Mouse (Mus musculus) spleen, adult 2 months (tissue): ENCODE data around the gene Rnh1. TPM values are rescaled to one million over a fixed set of nuclear protein-coding genes. Genes with fewer than 3 reads are reported as not detected.

Experiments
- DNase-seq, 2 experiments: peaks; one replicate each; pipeline versions ENCODE4 v3.0.0 to v3.0.0-alpha.2; 2012 to 2021; ENCODE audit warnings: low spot score in 2 of 2, low read depth in 1 of 2
- H3K27ac ChIP-seq: fragments of 200-500 bp; 2 replicates; pipeline ENCODE4 v1.5.1; 2012; ENCODE audit warnings: low read length, inconsistent platforms; ENCODE audit not compliant: insufficient read depth
- H3K27me3 ChIP-seq: fragments of 200-500 bp; 2 replicates; pipeline ENCODE4 v1.6.1; 2012; ENCODE audit warnings: mild to moderate bottlenecking, moderate library complexity, low read length, inconsistent platforms; ENCODE audit not compliant: control insufficient read depth, insufficient read depth
- H3K36me3 ChIP-seq: fragments of 200-500 bp; 2 replicates; pipeline ENCODE4 v1.6.1; 2012; ENCODE audit warnings: mild to moderate bottlenecking, low read length, inconsistent platforms; ENCODE audit not compliant: control insufficient read depth, insufficient read depth
- H3K4me1 ChIP-seq: fragments of 200-500 bp; 2 replicates; pipeline ENCODE4 v1.6.1; 2011; ENCODE audit warnings: inconsistent platforms; ENCODE audit not compliant: control insufficient read depth, insufficient read depth, insufficient read length
- H3K4me3 ChIP-seq: fragments of 200-500 bp; 2 replicates; pipeline ENCODE4 v1.5.1; 2011; ENCODE audit warnings: mild to moderate bottlenecking, inconsistent platforms; ENCODE audit not compliant: insufficient read depth, insufficient read length; ENCODE audit errors: extremely low read depth
- CTCF ChIP-seq: fragments of 200-500 bp; IDR thresholded peaks from 2 replicates; pipeline ENCODE4 v1.5.1; 2011; ENCODE audit warnings: mild to moderate bottlenecking, inconsistent platforms; ENCODE audit not compliant: insufficient read depth, insufficient read length, insufficient replicate concordance; ENCODE audit errors: extremely low read depth
- POLR2A ChIP-seq: fragments of 200-500 bp; IDR thresholded peaks from 2 replicates; pipeline ENCODE4 v1.6.1; 2011; ENCODE audit warnings: low read depth, low read length, inconsistent platforms
- WGBS: fragments of 180-500 bp; shearing (Covaris S2); methylation state at CpG from one replicate; pipeline ENCODE4 v1.1.7; 2018; 5-methylcytosine and 5-hydroxymethylcytosine counted together
- polyA plus RNA-seq: library from polyadenylated mRNA; depleted of rRNA; stranded (reverse); fragments of >200 nt; gene quantifications from 2 replicates; pipeline ENCODE4 v1.2.3, GENCODE M21; 2012

Gene Rnh1
- polyA plus RNA-seq, 1 experiment: 113 TPM

- H3K27ac ChIP-seq: peak overlapping the region; percentile 34; the same call in 1 of the 2 replicates
- 1% methylated on average over 43 of the region's 43 CpGs for WGBS
- no peaks in the 10 kb centered on the region for H3K27me3 ChIP-seq
- peak overlapping the region; percentile 68 for H3K4me3 ChIP-seq
- H3K4me1 ChIP-seq: peaks cover 9% of the 10 kb centered on the region; the same call in 1 of the 2 replicates
- DNase-seq: peak in 1 of 2 experiments; percentile 26
- peaks cover 21% of the 10 kb centered on the region for H3K36me3 ChIP-seq
- TF ChIP-seq CTCF (no peak), POLR2A (no peak)
Measured at GRCm38 (mm10) chr7:141193348-141193856, 20.7 kb upstream of the Rnh1 start.

GRCm38 (mm10) chr7:141192776-141193347 is 20.2 kb upstream of the Rnh1 start:
- Histone ChIP-seq H3K4me3 (peak overlapping the region; percentile 68), H3K4me1 (peaks cover 9% of the 10 kb centered on the region; the same call in 1 of the 2 replicates), H3K27ac (no peak overlapping the region), H3K36me3 (peaks cover 21% of the 10 kb centered on the region), H3K27me3 (no peaks in the 10 kb centered on the region)
- 38% methylated on average over 12 of the region's 12 CpGs for WGBS
- no peak for TF ChIP-seq POLR2A
- no peak for TF ChIP-seq CTCF
- DNase-seq: no peak

GRCm38 (mm10) chr7:141191796-141192685 is 19.4 kb upstream of the Rnh1 start:
- Histone ChIP-seq H3K4me3 (no peak overlapping the region), H3K27ac (no peak overlapping the region)
- 95% methylated on average over 24 of the region's 24 CpGs for whole genome bisulfite sequencing

GRCm38 (mm10) chr7:141191036-141191435 is 18.4 kb upstream of the Rnh1 start:
- no peak overlapping the region for H3K4me3 ChIP-seq
- no peak for DNase-seq
- TF ChIP-seq CTCF: no peak
- TF ChIP-seq POLR2A: no peak
- H3K4me1 ChIP-seq: peaks cover 9% of the 10 kb centered on the region; the same call in 1 of the 2 replicates
- H3K36me3 ChIP-seq: peaks cover 21% of the 10 kb centered on the region
- H3K27ac ChIP-seq: no peak overlapping the region
- H3K27me3 ChIP-seq: no peaks in the 10 kb centered on the region
- 95% methylated on average over 14 of the region's 14 CpGs for WGBS

More at GRCm38 (mm10) chr7:141191796-141192685, 19.4 kb upstream of the Rnh1 start:
- no peak for TF ChIP-seq POLR2A
- no peak for TF ChIP-seq CTCF
- no peak for DNase-seq
- H3K27me3 ChIP-seq: no peaks in the 10 kb centered on the region
- H3K4me1 ChIP-seq: peaks cover 9% of the 10 kb centered on the region; the same call in 1 of the 2 replicates
- H3K36me3 ChIP-seq: peaks cover 21% of the 10 kb centered on the region

- Histone ChIP-seq H3K4me3 (no peak overlapping the region), H3K27ac (no peak overlapping the region), H3K27me3 (no peaks in the 10 kb centered on the region), H3K36me3 (peaks cover 21% of the 10 kb centered on the region), H3K4me1 (peaks cover 9% of the 10 kb centered on the region; the same call in 1 of the 2 replicates)
- no peak for DNase-seq
- TF ChIP-seq POLR2A: no peak
- no peak for TF ChIP-seq CTCF
- WGBS: 89% methylated on average over 3 of the region's 3 CpGs
Measured at GRCm38 (mm10) chr7:141190220-141190619, 17.6 kb upstream of the Rnh1 start.

- Histone ChIP-seq H3K4me1 (peaks cover 6% of the 10 kb centered on the region; the same call in 1 of the 2 replicates), H3K4me3 (no peak overlapping the region), H3K36me3 (peaks cover 21% of the 10 kb centered on the region), H3K27me3 (no peaks in the 10 kb centered on the region), H3K27ac (no peak overlapping the region)
- 90% methylated on average over 3 of the region's 3 CpGs for WGBS
- DNase-seq: no peak
- TF ChIP-seq POLR2A: no peak
- no peak for TF ChIP-seq CTCF
Measured at GRCm38 (mm10) chr7:141188733-141189132, 16.1 kb upstream of the Rnh1 start.
